Mouse (Mus musculus) heart, adult 8-10 months (tissue): ENCODE data around the gene Prss54. TPM values are rescaled to one million over a fixed set of nuclear protein-coding genes. Genes with fewer than 3 reads are reported as not detected.

Experiments
- DNase-seq: peaks from one replicate; pipeline ENCODE4 v3.0.0; 2022; ENCODE audit warnings: low spot score
- total RNA-seq, 4 experiments: library from RNA; stranded (reverse); gene quantifications; 2 replicates each; pipeline ENCODE4 v1.2.4; 2022

Gene Prss54
- total RNA-seq, 4 experiments from 2014 or later: not detected

DNA sequence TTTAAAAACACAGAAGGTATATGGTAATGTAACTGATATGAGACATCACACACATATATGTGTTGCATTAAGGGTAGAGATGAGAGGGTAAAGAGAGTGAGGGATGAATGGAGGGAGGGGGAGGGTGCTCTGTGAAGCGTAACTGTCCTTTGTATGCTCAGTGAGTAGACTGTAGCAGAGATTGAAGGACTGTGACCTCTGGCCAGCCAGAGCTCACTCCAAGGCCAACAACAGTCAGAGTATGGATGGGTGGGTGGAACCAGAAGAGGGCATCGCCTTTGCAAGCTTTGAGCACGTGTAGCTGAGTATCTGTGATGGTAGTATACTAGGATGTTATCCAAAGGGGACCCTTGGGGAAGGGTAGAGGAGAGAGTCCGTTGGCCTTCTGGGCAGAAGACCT lies 24.6 kb downstream of the Prss54 start:
- DNase-seq: no peak

DNA sequence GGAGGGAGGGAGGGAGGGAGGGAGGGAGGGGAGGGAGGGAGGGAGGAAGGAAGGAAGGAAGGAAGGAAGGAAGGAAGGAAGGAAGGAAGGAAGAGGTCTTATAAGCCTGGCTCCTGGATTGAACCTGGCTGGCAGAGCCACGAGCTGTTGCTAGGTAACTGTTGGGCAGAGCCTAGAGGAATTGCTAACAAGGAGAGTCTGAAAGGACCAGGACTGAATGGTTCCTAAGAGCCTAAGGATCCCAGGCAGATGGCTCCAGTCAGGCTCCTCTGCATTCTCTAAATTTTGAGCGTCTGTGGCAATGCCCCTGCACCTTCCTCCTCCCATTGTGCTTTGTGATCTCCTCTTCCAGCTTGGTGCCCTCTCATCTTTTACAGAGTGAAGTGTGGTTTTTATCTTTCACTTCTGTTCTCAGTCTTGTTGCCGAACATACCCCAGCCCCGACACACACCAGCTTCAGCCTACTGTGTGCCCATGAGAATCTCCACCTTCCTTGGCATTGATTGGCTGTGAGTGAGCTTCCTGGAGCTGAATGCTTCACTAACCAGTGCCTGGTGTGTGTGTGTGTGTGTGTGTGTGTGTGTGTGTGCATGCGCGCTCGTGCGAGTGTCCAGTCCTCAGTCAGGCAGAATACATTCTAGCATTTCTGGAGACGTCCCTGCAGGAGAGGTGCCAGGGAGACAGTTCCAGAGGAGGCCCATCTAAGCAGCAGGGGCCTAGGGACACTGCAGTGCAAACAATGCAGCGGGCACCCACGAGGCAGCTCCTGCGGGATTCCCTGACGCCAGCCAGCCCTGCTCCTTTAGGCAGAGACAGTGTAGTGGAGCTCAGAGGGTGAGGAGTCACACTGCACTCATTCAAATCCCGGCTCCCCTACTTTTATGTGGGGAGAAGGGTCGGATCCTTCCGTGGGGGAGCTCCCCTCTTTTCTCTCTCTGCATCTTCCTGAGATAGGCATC lies 26.0 kb downstream of the Prss54 start:
- no peak for DNase-seq

DNA sequence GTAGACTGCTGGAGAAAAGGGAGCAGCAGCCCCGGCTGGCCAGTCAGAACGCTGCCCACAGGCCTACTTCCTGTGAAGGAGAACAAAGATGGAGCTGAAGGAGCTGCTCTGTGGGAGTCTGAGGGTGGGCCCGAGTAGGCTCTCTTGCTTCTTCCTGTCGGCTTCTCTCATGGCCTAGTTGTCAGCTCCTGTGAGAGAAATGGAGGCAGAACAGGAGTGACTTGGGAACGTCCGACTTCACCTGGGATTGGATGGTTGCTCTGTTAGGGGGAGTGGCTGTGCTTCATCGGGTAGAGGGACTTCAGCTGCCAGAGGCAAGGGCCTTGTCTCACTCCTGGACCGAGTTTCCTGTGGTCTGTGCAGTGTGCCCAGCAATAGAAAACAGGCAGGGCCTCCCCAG lies 28.2 kb downstream of the Prss54 start:
- no peak for DNase-seq

DNA sequence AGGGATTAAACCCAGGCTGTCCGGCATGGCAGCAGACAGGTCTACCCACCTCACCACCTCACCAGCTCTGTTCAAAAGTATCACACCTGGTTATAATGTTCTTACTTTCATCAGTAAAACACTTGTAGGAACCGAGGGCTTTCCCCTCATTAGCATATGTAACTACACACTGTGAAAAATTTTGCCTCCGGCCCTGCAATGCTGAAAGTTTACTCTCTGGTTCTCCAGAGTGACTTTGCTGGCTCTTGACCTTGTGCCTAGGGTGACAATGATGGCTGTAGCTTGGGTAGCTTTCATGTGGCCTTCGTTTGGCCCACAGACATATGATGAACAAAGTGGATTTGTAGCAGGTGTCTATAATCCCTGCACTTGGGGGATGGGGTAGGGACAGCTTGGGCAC lies 29.2 kb downstream of the Prss54 start:
- DNase-seq: no peak

DNA sequence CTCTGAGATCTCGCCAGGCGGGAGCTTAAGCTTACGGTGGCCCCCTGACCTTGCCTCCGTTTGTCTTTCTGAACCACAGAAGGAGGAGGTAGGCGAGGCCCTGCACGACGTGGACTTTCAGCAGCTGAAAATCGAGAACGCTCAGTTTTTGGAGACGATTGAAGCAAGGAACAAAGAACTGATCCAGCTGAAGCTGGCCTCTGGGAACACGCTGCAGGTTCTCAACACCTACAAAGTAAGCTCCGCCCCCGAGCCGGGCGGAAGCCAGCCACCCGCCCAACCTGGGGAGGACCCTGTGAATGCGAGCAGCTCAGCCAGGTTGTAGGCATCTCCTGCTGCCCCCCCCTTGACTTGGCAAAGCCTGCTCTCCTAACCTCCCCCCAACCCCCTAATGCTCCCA lies 30.3 kb downstream of the Prss54 start:
- no peak for DNase-seq

DNA sequence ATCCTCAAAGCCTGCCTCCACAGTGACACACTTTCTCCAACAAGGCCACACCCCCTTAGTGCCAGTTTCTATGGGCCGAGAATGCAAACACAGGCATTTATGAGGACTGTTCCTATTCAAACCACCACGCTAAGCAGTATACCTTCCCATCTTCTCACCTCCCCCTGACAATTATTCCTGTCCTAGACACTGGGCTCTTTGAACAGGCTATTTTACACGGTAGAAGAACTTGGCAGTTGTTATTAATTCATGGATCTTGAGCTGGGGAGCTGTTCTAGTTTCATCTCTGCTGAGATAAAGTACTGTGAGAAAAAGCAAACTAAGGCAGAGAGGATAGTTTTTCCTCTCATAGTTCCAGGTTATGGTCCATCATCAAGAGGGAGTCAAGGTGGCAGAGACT lies 33.1 kb downstream of the Prss54 start:
- DNase-seq: no peak

DNA sequence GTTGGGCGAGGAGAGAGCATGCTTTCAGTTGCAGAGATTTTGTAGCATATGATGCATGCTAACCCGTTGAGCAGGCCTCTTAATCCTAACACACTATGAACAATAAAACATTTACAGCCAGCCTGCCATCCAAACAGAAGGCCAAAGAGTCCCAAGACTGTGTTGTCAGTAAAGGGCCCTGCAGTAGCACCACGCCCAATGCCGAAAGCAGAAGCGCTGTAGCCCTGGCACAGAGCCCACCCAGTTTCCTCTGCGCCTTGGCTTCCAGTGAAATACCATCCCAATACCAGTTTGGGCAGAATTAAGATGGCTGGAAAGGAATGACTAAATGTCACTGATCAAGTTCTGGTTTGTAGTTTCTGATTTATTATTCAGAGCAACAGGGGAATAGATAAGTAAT lies 33.9 kb downstream of the Prss54 start:
- no peak for DNase-seq

DNA sequence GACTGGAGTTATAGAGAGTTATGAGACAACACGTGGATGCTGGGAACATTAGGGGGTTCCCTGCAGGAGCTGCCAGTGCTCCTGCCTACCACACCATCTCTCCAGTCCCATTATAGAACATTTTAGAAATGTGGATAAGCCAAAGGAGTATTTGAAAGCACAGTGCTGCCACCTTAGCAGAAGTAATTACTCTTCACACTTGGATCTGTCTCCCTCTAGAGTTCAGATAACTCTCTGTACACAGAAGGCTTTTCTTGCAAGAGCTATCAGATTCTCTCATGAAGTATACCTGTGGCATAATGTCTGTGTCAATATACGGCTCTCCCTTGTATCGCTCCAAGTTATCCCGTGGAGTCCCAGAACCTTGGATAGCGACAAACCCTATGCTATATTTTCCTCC lies 36.7 kb downstream of the Prss54 start:
- DNase-seq: no peak

DNA sequence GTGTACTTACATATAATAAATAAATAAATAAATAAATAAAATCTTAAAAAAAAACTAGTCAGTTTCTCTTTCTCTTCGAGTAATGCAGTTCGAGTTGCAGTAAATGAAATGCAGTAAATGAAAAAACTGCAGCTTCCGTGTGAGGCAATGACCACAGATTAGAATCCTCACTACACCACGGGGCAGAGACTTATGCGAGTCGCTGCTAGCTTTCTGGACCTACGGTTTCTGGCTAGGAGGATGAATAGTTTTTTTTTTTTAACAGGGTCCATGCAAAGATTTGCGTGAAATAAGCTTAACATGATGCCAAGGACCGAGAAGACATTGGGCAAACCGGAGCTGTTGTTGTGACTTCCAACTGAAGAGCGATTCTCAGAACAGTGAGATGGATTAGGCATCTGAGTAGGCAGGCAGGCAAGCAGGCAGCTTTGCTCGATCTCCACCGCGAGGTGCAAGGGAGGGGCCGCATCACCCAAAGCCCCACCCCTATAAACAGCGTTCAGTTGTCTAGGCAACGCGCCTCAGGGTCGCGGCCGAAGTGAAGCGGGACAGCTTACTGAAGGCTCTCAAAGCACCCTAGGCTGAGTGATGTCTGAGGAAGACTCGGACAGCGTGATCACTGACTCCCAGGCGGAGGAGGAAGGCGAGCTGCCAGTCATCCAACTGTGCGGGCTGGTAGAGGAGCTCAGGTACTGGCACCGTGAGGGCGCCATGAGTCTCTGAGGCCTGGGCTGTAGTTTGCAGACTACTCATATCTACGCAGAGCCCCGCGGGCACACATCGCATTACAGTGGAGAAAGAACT lies 42.4 kb downstream of the Prss54 start, which contains the start of gene Ccdc113:
Gene Ccdc113 (plus strand): TSS at position 502 of the 804 bp plus-strand sequence.
- no peak for DNase-seq

DNA sequence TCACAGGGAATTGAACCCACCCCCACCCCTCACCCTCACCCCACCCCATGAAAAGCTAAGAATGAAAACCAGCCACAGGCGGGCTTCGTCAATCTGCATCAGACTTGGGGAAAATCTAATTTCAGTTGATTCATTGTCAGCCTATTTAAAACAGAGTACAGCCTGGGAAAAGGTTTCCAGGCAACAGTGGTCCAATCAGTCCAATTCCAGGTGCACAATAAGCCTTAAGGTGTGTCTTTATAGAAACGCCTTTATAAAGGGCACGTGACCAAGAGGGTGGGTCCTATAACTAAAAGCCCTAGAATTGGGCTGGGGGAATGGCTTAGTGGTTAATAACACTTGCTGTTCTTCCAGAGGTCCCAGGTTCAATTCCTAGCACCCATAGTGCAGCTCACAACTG lies 43.9 kb downstream of the Prss54 start:
- DNase-seq: no peak

DNA sequence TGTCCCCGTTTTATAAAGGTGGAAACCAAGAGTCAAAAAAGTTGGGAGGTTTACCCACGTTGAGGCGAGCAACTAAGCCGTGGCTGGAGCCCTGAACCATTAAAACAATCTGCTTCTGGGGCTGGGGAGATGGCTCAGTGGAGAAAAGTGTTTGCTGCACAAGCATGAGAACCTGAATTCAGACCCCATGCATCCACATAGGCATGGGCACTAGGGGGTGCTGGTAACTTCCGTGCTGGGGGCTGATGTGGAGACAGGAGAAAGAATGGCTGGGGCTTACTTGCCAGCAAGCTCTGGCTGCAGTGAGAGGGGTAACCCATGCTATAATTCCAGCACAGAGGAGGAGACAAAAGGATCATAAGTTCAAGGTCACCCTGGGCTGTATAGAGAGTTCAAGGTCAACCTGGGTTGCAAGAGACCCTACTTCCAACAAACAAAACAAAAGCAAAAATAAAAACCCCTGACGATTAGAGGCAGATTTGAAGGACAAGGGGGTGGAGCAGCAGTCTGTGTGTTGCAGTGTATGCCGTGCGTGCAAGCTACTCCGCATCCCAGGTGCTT lies 47.3 kb downstream of the Prss54 start:
- no peak for DNase-seq

DNA sequence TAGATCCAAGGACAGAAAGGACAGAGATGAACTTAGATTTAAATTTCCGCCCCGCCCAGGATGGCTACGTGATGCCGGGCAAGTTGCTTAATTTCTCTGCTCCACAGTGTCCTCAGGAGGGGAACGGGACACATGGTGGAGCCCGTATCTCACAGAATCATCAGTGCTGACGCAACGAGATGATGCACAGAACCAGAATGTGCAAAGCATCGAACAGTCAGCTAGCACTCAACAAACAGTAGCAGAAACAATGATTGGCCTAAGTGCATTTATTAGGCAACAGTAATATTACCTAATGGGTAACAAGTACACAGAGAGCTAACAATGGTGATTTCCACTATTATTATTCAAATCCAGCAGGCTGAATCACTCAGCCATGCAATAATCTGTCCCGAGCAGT lies 47.9 kb downstream of the Prss54 start:
- DNase-seq: no peak

DNA sequence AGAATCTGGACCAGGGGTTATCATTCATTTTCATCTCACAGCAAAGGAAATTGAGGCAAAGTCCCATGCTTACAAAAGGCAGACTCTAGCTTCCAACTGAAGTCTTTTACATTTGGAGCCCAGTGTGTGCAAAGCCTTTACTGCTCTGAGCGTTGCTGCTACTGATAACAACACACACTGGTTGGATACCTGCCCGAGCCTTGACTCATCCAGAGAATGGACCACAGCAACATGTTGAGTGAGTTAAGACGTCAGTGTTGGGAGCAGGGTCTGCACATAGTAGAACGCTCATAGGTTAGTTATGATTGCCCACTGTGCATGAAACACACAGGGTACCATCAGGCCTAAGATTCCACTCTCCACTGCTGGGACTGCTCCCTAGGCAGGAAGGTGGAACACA lies 52.1 kb downstream of the Prss54 start:
- DNase-seq: no peak

DNA sequence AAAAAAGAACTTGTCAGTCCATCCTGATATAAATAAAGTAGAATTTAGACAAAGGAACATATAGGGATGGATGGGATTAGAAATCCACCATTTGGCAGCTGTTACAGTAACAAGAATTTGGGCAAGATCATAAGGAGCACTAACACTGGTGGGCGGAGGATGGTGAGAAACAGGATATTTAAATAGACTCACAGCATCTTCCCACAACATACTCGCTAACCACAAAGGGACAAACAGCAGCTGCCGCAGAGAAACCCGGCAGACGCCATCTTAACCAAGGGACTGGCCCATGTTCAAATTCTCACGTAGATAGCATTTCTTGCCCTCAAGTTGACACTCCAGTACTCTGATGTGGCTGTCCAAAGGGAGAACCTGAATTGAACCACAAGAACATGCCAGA lies 59.2 kb downstream of the Prss54 start:
- DNase-seq: no peak

DNA sequence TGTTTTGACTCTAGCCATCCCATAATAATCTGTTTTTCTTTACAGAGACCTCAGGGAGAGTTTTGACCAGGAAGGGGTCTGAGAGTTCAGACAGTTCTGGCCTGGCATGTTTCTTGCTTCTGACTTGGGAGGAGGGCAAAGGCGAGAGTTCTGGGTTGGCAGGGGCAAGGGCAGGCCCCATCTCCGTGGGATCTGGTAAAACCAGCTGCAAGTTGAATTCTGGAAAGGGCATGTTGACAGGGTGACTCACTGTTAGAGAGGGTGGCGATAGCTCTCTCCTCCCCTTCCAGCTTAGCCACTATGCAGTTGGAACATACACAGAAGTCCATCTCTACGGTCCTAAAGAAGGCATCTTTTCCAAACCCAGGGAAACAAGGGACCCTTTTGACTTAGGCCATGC lies 62.9 kb downstream of the Prss54 start:
- no peak for DNase-seq

DNA sequence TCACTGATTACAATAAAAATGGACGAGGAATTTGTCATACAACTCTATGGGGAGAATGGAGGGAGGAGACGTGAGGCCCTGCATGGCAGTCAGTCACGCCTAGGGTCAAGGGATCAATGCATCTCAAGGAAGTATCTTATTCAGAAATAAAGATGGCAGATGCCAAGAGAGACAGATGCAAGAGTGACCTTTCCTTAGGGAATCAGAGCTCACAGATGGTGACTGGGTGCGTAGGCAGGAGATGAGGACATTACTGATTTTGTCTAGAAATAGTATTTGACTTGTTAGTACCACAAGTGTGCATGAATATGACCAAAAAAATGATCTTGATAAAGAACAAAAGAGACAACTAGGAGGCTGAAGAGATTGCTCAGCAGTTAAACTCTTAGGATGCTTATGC lies 63.9 kb downstream of the Prss54 start:
- DNase-seq: no peak

Other genes starting within 250 kb of the Prss54 start
- gene Zfp319, start 244.4 kb downstream of the Prss54 start, total RNA-seq: 1 to 10 TPM; 7.4 to 9.5 (median 7.9) TPM
- gene Usb1, start 244.1 kb downstream of the Prss54 start, total RNA-seq: 10 to 100 TPM; 11.3 to 14.0 (median 13.2) TPM
- gene Mmp15, start 224.1 kb downstream of the Prss54 start, total RNA-seq: 10 to 100 TPM; 57.6 to 63.2 (median 58.0) TPM
- gene Cfap20, start 141.5 kb downstream of the Prss54 start, total RNA-seq: 10 to 100 TPM; 19.8 to 24.3 (median 20.8) TPM
- gene Csnk2a2, start 86.3 kb downstream of the Prss54 start, total RNA-seq: 10 to 100 TPM; 17.3 to 30.2 (median 28.7) TPM
- not detected for gene Ccdc113, start 42.3 kb downstream of the Prss54 start, total RNA-seq
- gene Gins3, start 57.1 kb upstream of the Prss54 start, total RNA-seq: 1 to 10 TPM in 3 of 4 experiments, under 1 TPM in 1; 0.71 to 1.9 (median 1.3) TPM
- gene Ndrg4, start 100.6 kb upstream of the Prss54 start, total RNA-seq: 100 to 1,000 TPM; 116 to 156 (median 143) TPM
- gene Setd6, start 139.5 kb upstream of the Prss54 start, total RNA-seq: 10 to 100 TPM; 12.6 to 15.3 (median 14.0) TPM
- 100 to 1,000 TPM in 2 of 4 experiments, 10 to 100 TPM in 2; 92.8 to 123 (median 107) TPM for gene Cnot1, start 231.1 kb upstream of the Prss54 start, total RNA-seq
- 100 to 1,000 TPM in 1 of 4 experiments, 10 to 100 TPM in 3; 63.8 to 106 (median 80.1) TPM for gene Sap18b, start 249.0 kb upstream of the Prss54 start, total RNA-seq